Comparison of ENCODE assay signal across 24 mouse cellular contexts in the genomic region with DNA sequence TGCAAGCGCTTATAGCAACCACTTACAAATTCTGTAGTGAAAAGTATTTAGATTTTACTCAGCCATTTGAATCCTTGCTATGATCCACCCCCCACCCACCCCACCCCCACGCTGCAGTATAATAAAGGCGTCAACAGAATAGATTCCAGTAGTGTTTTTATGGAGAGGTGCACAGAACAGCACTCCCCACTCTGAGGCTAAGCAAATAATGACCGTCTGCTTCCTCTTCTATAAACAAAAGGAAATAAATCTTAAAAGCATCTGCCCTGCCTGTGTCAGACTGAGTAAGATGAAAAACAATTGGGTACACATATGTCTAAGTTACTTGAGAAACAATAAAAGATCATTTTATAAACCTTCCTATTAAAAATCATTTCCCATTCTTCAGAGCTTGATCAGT.
DNase-seq lines count a peak whose midpoint lies in the region; ATAC-seq and TF ChIP-seq lines count a peak whose summit lies in the region.
"Had no signal": no experiment of that assay in that cellular context is flagged by ENCODE, and none has a peak within 500 bp of the region (broad histone marks: within the 10 kb centered on the region; RNA-seq: fewer than 3 reads in every experiment).

No protein-coding gene starts in this region.

- TF ChIP-seq CTCF in kidney, adult 2 months (conservative IDR thresholded peaks at IDR 0.05; ENCODE audit: insufficient read depth, insufficient read length, low read depth, low read length): no peak
- no peak for TF ChIP-seq CTCF in lung, embryonic 14.5 days (IDR thresholded peaks at IDR 0.05; ENCODE audit: low read depth)

- WGBS in kidney, adult 2 months: 46% methylated on average over 4 of the region's 4 CpGs
- 22% methylated on average over 4 of the region's 4 CpGs for WGBS in kidney, embryonic 14.5 days
- 27% methylated on average over 4 of the region's 4 CpGs for WGBS in kidney, embryonic 16.5 days
- WGBS in lung, embryonic 14.5 days: 32% methylated on average over 4 of the region's 4 CpGs

- peaks cover 5% of the 10 kb centered on the region; the same call in 1 of the 2 replicates for H3K4me1 ChIP-seq in kidney, adult 2 months (ENCODE audit: control insufficient read depth, insufficient read depth, low read length)
- 0 out of 2 replicates have a peak, but pooled peaks cover 4% of the 10 kb centered on the region for H3K4me1 ChIP-seq in kidney, embryonic 14.5 days (ENCODE audit: control insufficient read depth, insufficient read depth, low read length)
- no peaks in the 10 kb centered on the region for H3K4me1 ChIP-seq in kidney, embryonic 16.5 days (ENCODE audit: insufficient read depth, low read length)
- no peaks in the 10 kb centered on the region for H3K4me1 ChIP-seq in lung, embryonic 14.5 days (ENCODE audit: insufficient read depth)
- H3K4me1 ChIP-seq: embryonic facial prominence, embryonic 10.5 days; embryonic facial prominence, embryonic 12.5 days; forebrain, embryonic 13.5 days; forebrain, embryonic 15.5 days had no signal

- DNase-seq in kidney, adult 2 months: peak; percentile 5
- no peak for DNase-seq in kidney, postnatal 25 days
- DNase-seq in lung, embryonic 14.5 days: peak; percentile 14
- no peak for DNase-seq in lung, postnatal 4 days
- DNase-seq: adrenal gland, adult 8-10 months; adrenal gland, postnatal 14 days; adrenal gland, postnatal 36 days; B cell, adult 2 months; cerebellum, adult 11-12 months; cerebellum, adult 2 months; cerebellum, adult 9-10 months; cerebellum, postnatal 10 days; cerebellum, postnatal 25 days had no signal

- H3K36me3 ChIP-seq in kidney, adult 2 months (ENCODE audit: control insufficient read depth, insufficient read depth, low read length): no peaks in the 10 kb centered on the region
- no peaks in the 10 kb centered on the region for H3K36me3 ChIP-seq in kidney, embryonic 14.5 days (ENCODE audit: control insufficient read depth, insufficient read depth, low read length)
- no peaks in the 10 kb centered on the region for H3K36me3 ChIP-seq in kidney, embryonic 16.5 days (ENCODE audit: insufficient read depth, low read length)
- H3K36me3 ChIP-seq in lung, embryonic 14.5 days (ENCODE audit: insufficient read depth): no peaks in the 10 kb centered on the region
- H3K36me3 ChIP-seq: embryonic facial prominence, embryonic 10.5 days; embryonic facial prominence, embryonic 12.5 days; forebrain, embryonic 15.5 days; G1E had no signal

- ATAC-seq in kidney, embryonic 14.5 days (ENCODE audit: low FRiP score, low TSS enrichment): no peak
- ATAC-seq in kidney, embryonic 16.5 days (ENCODE audit: low FRiP score, low TSS enrichment): peak; percentile 63; the same call in 1 of the 2 replicates
- ATAC-seq in lung, embryonic 14.5 days (ENCODE audit: insufficient read depth): peak; percentile 41; the same call in 1 of the 2 replicates
- ATAC-seq: activated CD4-positive, CD25-positive, alpha-beta regulatory T cell, adult 4 months; CD4-positive, CD25-positive, alpha-beta regulatory T cell, adult 4 months; forebrain, embryonic 13.5 days; forebrain, embryonic 15.5 days; Patski had no signal

- no peak overlapping the region for H3K4me3 ChIP-seq in kidney, adult 2 months (ENCODE audit: insufficient read depth, low read depth, low read length)
- H3K4me3 ChIP-seq in kidney, embryonic 14.5 days (ENCODE audit: low read length): no peak overlapping the region
- H3K4me3 ChIP-seq in kidney, embryonic 16.5 days (ENCODE audit: low read length): no peak overlapping the region
- H3K4me3 ChIP-seq in lung, embryonic 14.5 days (ENCODE audit: low read depth, low read length): no peak overlapping the region
- H3K4me3 ChIP-seq: embryonic facial prominence, embryonic 10.5 days; embryonic facial prominence, embryonic 12.5 days; forebrain, embryonic 13.5 days; forebrain, embryonic 15.5 days had no signal

- no peak overlapping the region for H3K9ac ChIP-seq in kidney, embryonic 14.5 days (ENCODE audit: low read depth, low read length)
- no peak overlapping the region for H3K9ac ChIP-seq in kidney, embryonic 16.5 days (replicated peaks; ENCODE audit: low read length)
- no peak overlapping the region for H3K9ac ChIP-seq in lung, embryonic 14.5 days
- H3K9ac ChIP-seq: embryonic facial prominence, embryonic 12.5 days; forebrain, embryonic 13.5 days; forebrain, embryonic 15.5 days had no signal

- H3K4me2 ChIP-seq in kidney, embryonic 14.5 days (replicated peaks; ENCODE audit: low read depth, low read length): no peak overlapping the region
- H3K4me2 ChIP-seq in kidney, embryonic 16.5 days (replicated peaks; ENCODE audit: low read depth, low read length): no peak overlapping the region
- no peak overlapping the region for H3K4me2 ChIP-seq in lung, embryonic 14.5 days
- H3K4me2 ChIP-seq: embryonic facial prominence, embryonic 12.5 days; forebrain, embryonic 13.5 days; forebrain, embryonic 15.5 days had no signal

- TF ChIP-seq POLR2A in kidney, adult 2 months (IDR thresholded peaks at IDR 0.05; ENCODE audit: low read depth, low read length): no peak

- H3K9me3 ChIP-seq in kidney, embryonic 14.5 days (ENCODE audit: control insufficient read depth, low read length): no peaks in the 10 kb centered on the region
- no peaks in the 10 kb centered on the region for H3K9me3 ChIP-seq in kidney, embryonic 16.5 days (ENCODE audit: low read length)
- H3K9me3 ChIP-seq in lung, embryonic 14.5 days (ENCODE audit: low read depth, low read length): no peaks in the 10 kb centered on the region
- H3K9me3 ChIP-seq: embryonic facial prominence, embryonic 10.5 days; embryonic facial prominence, embryonic 12.5 days; forebrain, embryonic 13.5 days; forebrain, embryonic 15.5 days; G1E had no signal

- no peaks in the 10 kb centered on the region for H3K27me3 ChIP-seq in kidney, adult 2 months (replicated peaks; ENCODE audit: control insufficient read depth, insufficient read depth, low read length)
- no peaks in the 10 kb centered on the region for H3K27me3 ChIP-seq in kidney, embryonic 14.5 days (ENCODE audit: control insufficient read depth, insufficient read depth, low read length)
- H3K27me3 ChIP-seq in kidney, embryonic 16.5 days (ENCODE audit: insufficient read depth, low read length): no peaks in the 10 kb centered on the region
- no peaks in the 10 kb centered on the region for H3K27me3 ChIP-seq in lung, embryonic 14.5 days (ENCODE audit: insufficient read depth, low read length)
- H3K27me3 ChIP-seq: CH12.LX; embryonic facial prominence, embryonic 12.5 days; forebrain, embryonic 13.5 days; forebrain, embryonic 15.5 days; Patski had no signal

- no peak overlapping the region for H3K27ac ChIP-seq in kidney, adult 2 months (ENCODE audit: insufficient read depth, low read depth, low read length)
- no peak overlapping the region for H3K27ac ChIP-seq in kidney, embryonic 14.5 days (ENCODE audit: low read depth, low read length)
- no peak overlapping the region for H3K27ac ChIP-seq in kidney, embryonic 16.5 days (ENCODE audit: low read length)
- H3K27ac ChIP-seq in lung, embryonic 14.5 days (ENCODE audit: low read depth): no peak overlapping the region
- H3K27ac ChIP-seq: embryonic facial prominence, embryonic 10.5 days; embryonic facial prominence, embryonic 12.5 days; forebrain, embryonic 13.5 days; forebrain, embryonic 15.5 days had no signal

Comparison
In these comparisons a context has a peak if more than half of its experiments do, and no peak if none do; other contexts are left out.
1. DNase-seq: peak in kidney, adult 2 months (single experiment) and lung, embryonic 14.5 days (single experiment); none in kidney, postnatal 25 days (0 of 2) and lung, postnatal 4 days (0 of 2).